Mouse (Mus musculus) right cerebral cortex, postnatal 25 days (tissue): ENCODE measurements around the gene Prorsd1.

Experiments used
- DNase-seq: peaks from one replicate; pipeline ENCODE4 v3.0.0; 2022

Prorsd1 gene

DNA sequence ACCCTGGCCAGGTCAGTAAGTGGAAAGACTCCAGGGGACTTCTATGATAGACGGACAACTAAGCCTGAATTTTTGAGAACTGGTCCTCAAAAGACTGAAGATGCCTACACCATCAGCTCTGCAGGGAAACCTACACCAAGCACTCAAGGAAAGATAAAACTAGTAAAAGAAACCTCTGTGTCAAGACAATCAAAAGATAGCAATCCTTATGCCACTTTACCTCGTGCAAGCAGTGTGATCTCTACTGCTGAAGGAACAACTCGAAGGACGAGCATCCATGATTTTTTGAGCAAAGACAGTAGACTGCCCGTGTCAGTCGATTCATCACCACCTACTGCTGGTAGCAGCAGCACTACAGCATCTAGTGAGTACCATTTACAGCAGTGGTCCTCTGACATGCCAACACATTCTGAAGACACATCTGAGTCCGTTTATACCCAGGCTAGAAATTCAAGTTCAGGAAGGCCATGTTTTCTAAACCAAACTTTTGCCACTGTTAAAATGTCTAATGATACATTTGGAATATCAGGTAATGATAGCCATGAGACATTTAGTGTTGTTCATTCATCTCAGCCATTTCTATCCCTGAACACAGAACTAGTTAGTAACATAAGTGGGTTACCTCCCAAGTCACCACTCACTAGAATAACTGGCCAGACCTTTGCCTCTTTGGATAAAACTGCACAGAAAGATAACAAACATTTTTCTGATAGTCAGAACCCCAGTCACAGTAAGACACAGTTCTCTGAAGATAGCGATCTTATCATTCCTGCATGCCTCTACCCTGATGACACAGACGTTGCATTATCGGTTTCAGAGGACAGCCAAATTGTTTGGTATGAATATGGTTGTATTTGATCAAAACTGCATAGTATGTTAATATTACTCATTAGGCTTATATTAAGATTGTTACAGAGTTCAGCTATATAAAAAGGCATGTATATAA lies 10.6 kb downstream of the Prorsd1 start:
- no peak for DNase-seq

GRCm38 (mm10) chr11:29496962-29497361 lies 17.9 kb downstream of the Prorsd1 start:
- no peak for DNase-seq

DNA sequence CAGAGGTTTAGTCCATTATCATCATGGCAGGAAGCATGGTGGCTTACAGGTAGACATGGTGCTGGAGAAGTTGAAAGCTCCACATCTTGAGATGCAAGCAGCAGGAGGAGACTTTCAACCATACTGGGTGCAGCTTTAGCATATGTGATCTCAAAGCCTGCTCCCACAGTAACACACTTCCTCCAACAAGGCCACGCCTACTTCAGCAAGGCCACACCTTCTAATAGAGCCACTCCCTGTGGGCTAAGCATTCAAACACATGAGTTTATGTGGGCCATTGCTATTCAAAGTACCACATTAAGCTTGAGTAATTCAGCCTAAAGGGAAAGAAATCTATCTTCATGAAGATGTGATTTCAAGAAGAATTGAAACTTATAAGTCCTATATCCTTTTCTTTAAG lies 21.7 kb downstream of the Prorsd1 start:
- DNase-seq, result no peak

- no peak for DNase-seq
These were observed 40.2 kb downstream of the Prorsd1 start for GRCm38 (mm10) chr11:29474676-29475075.
